Mouse (Mus musculus): ENCODE data around the gene Art3.

DNA sequence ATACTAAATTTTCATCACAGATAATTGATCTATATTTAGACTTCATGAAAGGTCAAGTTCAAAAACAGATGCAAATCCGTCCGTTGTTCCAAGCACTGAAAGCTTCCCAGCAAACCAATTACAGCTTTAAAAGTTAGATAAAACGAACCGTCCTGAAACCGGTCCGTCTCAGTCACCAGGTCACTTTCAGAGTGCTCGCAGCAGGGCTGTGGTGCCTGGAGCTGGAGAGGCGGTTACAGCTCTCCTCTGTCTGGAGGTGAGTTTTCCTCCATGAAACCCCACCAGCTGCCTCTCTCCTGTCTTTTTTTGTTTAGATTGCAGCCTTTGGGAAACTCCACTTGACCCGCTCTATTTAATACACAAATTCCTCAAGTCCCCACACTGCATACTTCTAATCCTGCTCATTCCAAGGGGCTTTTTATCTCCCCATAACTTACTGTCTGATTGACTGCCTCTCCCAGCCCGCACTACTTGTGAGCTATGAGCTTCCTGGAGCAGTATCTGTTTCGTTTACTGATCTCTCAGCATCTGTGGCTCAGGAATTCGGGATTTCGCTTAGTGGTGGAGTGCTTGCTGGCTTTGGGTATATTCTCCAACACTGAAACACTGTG is 45.3 kb downstream of the Art3 start:
- no peak for TF ChIP-seq CTCF (IDR thresholded peaks at IDR 0.05; ENCODE audit: low read depth)
- TF ChIP-seq EP300 (IDR thresholded peaks at IDR 0.05; ENCODE audit: low read depth), result no peak

All from heart, postnatal 0 days (tissue).